Mouse (Mus musculus) heart, adult 2 months (tissue): Measurements from ENCODE around the gene Olfr461.

Experiments used
- CTCF ChIP-seq: fragments of 200-600 bp; IDR thresholded peaks from 2 replicates; pipeline ENCODE4 v1.8.1; 2022; ENCODE audit warnings: antibody characterized with exemption, mild to moderate bottlenecking, moderate library complexity
- POLR2A ChIP-seq: fragments of 200-500 bp; IDR thresholded peaks from 2 replicates; pipeline ENCODE4 v1.6.1; 2011; ENCODE audit warnings: mild to moderate bottlenecking, low read depth, low read length, control low read depth; ENCODE audit not compliant: insufficient read depth

DNA sequence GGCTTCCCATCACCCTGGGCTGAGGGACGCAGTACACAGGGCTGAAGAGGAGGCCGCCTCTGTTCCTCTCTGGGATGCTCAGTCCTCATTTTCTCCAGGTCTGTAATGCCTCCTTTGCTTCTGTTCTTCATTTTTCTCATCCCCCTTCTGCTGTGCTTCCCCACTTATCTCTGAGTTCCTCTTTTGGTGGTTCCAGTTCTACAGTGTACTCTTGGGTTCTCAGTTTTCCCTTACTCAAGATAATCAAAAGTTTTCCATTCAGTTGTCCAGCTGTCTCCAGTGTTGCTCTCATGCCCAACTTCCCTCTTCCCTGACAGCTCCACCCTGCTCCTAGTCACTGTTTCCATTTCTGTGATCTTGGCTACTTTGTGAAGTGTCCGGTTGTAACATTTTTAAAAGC, 18.8 kb upstream of the Olfr461 start:
- TF ChIP-seq POLR2A (no peak), CTCF (no peak)
